Mouse (Mus musculus) frontal cortex, postnatal 14 days (tissue): Measurements from ENCODE around the gene Tbcd.

Source experiments
- DNase-seq, 2 experiments: peaks; one replicate each; pipeline ENCODE4 v3.0.0; 2022; ENCODE audit warnings: low spot score in 2 of 2

Tbcd gene

DNA sequence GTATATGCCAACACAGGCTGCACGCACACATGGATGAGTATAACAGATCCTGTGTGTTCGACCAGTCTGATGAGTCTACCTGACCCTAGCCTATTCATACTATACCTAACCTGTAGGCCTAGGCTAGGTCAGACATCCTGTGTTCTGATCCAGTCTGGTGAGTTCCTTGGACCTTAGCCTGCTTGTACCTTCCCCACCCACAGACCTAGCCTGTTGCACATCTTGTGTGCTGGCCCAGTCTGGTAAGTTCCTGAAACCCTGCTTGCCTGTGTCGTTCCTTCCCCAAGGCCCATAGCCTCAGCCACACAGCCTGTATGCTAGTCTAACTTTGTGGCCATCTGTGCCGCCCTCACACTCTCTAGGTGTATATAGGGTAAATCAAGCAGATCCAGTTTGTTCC, 112.5 kb downstream of the Tbcd start:
- no peak for DNase-seq

DNA sequence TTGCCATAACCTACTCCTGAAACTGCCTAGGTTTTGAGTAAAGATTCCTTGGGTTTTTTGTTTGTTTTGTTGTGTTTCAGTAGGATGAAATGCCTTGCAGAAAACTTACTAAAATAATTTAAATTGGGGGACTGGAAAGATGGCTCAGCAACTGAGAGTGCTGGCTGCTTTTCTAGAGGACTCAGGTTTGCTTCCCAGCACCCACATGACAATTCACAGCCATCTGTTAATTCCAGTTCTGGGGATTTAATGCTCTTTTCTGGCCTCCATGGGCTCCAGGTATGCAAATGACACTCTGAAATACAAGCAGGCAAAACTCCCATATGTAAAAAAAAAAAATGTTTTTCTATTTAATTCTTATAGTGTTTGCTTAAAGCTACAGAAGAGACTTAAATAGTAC, 130.1 kb downstream of the Tbcd start:
- no peak for DNase-seq

DNA sequence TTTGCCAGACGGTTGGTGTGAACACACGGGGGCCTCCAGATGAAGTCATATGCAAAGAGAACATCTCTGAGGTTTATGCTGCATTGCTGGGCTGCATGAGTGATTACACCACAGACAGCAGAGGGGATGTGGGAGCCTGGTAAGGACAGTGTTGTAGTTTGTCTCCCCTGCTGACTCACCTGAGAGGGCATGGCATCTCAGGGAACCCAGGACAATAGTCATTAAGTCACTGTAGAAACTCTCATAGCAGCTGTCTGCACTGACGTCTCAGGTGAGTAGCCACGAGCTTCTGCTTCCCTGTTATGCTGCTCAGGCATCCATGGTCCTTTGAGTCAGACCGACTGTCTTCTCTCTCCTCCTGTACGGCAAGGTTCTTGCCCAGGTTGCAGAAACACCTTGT, 145.5 kb downstream of the Tbcd start:
- DNase-seq = no peak

DNA sequence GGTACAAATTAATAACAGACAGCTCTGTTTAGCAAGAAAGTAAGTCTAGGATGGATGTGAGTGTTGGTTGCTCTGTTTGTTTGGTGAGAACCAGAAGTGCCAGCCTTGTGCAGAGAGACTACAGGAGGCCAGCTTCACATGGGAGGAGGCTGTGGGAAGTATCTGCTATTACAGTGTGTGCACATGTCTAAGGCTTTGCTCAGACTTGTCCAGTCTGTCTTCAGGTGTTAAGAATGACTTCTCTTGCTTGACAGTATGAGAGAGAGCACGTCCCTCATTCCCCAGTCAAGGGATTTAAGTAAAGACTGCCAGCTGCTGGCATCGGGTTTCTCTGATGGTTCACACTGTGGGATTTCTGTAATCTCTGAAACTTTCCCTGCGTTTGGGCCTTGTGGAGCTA, 149.7 kb downstream of the Tbcd start:
- no peak for DNase-seq

DNA sequence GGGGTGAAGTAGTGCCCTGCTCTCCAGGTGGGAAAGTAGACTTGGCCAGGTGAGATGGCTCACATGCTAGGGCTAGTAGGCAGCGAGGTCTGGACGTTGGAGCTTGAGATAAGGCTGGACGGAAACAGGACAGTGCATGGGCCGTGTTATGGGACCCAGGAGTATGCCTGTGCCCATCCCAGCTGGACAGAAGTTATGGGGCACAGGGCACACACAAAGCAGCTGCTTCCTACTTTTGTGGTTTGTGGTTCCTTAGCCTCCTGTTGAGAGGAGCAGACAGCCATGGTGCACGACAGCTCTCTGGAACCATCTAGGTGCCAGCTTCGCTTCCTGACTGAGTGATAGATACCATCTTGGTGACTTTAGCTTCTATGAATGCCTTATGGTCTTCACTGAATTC, 153.9 kb downstream of the Tbcd start:
- no peak for DNase-seq

DNA sequence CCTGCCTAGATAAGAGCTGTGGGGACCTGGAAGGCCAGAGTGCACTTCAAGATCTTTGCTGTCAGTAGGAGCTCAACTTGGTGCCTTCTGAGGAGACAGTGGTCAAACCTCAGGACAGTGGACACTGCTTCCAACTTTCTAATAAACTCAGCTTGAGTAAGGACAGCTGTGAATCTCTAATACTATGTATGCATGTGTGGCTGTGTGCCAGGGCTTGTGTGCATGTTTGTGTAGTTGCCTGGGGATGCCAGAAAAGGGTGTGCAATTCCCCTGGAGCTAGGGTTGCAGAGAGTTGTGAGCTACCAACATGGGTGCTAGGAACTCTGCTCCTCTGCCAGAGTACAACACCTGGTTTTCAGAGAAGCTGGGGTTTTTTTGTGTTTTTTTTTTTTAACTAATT, 159.2 kb downstream of the Tbcd start:
- DNase-seq = no peak

DNA sequence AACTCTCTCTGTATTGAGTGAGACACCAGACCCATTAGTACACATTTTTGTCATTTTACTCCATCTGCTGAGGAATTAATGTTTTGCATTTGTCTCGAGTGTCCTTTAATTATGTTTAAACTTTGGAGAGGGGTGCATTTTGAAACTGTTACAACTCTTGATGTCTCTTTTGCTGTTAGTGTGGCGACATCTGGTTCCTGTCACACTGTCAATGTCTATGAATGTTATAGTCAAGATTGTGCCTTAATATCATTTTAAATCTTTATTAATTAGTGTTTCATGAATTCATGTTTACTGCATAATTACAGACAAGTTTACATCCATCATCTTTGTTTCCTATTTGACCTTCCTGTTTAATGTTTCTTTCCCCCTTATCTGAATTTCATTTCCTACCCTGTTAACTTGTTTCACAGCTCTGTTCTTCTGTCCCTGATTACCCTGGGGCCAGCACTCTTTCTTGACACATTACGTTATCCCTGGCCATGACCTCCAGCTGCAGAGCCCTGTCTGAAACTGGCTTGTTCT, 164.3 kb downstream of the Tbcd start:
- no peak for DNase-seq

DNA sequence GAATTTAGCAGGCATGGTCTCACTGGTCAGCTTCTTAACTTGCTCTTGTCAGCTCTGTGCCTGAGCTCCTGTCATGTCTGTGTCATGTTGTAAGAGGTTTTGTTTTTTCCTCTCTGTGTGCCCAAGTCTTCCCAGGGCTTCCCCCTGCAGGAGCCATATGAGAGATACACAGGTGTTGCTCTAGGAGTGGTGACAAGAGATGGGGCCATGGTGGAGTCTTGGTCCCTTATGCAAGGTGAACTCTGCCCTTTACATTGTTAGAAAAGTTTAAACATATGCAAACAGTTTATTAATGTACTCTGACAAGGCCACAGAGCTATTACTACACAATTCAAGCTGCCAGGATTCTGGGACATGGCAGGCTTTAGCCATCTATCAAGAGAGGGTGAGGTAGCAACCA, 164.8 kb downstream of the Tbcd start:
- DNase-seq = no peak

DNA sequence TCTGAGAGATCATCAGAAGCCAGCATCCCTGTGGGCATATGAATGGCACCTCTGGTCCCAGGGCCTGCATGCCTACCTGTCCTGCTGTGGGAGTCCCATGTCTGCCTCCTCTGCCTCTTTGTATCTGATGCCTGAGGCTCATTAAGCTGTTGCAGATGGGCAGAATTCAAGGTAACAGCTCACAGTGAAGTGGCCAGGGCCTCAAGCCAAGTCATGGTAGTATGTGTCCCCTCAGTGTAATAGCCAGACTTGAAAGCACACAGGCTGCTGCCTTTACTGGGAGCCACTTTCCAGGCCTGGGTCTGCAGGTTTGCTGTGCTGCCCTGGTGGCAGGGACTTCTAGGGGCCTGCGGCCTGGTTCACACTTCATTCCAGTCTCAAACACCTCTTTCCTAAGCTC, 165.6 kb downstream of the Tbcd start:
- DNase-seq = no peak

DNA sequence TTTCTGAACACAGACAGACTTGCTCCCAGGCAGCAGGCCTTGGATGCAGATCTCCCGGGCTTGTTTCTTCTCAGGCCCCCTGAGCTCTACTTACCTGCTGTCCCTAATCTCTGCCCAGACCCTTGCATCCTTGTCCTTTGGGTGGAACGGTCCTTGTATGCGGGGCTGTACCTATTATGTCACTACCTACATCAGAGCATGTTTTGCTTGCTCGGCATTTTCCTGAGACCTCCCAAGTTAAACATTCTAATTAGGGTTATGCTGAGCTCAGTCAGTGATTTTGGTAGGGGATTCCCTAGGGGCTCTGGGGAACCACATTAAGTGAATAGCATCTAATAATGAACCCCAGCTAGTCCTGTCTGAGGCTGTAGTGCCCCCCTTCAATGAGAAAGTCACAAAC, 173.3 kb downstream of the Tbcd start:
- no peak for DNase-seq

DNA sequence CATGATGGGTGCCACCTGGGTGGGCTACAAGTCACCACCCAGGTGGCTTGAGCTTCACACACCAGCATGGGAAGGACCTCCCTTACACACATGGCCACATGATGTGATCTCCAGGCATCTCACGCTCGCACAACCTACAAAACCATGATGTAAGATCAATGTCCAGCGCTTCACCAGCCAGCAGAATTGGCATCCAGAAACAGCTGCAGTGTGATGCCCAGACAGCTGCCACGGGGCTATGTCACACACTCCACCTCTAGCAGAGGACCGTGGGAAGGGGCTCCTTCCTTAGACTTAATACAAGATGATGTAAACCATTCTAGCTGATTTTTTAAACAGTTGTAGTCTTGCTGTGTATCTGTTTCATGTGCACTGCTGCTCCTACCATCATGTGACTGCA, 175.8 kb downstream of the Tbcd start:
- DNase-seq = no peak

DNA sequence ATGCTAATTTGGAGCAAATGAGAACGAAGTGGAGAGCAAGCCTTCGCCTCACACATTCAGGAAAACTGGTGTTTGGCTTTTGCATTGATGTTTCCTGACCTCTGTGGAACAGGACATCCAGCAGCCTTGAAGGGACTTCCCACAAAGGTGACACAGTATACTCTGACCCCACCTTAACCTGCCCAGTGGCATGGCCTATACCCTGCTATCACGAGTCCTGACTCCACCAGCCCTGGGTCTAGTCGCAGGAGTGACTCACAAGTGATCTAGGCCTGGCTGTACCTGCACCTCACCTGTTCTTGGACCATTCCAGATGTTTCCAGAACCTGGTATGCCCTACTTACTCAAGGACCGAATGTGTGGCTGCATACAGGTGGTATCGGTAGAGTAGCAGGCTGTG, 177.8 kb downstream of the Tbcd start:
- DNase-seq = no peak

DNA sequence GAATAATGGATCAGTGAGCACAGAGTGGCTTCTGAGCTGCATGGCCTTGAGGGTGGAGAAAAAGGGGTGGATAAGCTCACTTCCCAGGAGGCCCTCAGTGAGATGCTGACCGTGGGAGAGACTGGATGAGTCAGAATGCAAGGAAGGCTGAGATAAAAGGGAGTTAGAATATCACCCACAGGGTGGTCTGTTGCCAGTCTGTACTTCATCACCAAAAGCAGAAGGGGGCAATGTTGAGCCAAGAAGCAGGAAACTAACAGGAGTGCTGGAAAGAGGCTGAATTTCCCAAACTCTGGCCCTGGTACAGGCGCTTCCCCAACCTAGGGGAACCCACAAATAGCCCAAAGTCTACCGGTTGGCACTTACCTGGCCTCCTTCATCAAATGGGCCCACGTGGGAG, 178.7 kb downstream of the Tbcd start:
- DNase-seq = no peak

DNA sequence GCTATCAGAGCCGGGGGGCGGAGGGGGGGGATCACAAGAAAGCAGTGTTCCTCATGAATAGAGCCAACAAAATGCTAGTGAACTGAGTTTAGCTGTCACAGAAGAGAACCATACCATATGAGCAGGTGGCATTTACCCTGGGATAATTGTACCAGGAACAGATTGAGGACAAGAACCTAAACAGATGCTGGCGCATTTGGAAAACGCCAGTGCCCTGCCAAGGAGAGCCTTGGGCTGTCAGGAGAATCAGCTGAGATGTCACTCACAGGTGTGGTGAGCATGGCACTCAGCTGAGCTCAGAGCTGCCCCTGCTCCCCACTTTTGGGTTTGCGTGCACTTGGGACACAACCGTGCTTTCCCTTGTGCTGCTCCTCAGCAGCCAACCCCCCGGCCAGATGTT, 179.7 kb downstream of the Tbcd start:
- no peak for DNase-seq

DNA sequence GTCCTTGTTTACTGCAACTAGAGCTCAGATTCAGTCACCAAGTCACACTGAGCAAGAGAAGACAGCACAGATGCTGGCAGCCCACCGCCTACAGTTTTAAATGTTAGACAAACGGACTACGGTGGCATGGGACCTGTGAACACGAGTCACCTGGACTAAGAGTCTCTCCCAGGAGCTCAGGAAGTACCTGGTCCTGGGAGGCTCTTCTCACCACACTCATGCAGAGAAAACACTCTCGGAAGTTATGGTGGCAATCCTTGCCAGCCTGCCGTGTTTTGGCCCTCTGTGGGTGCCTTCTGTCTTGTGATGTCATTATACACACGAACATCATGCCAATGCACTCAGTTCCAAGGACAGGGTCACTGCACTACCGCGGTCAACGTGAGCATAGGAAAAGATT, 184.9 kb downstream of the Tbcd start:
- no peak for DNase-seq

DNA sequence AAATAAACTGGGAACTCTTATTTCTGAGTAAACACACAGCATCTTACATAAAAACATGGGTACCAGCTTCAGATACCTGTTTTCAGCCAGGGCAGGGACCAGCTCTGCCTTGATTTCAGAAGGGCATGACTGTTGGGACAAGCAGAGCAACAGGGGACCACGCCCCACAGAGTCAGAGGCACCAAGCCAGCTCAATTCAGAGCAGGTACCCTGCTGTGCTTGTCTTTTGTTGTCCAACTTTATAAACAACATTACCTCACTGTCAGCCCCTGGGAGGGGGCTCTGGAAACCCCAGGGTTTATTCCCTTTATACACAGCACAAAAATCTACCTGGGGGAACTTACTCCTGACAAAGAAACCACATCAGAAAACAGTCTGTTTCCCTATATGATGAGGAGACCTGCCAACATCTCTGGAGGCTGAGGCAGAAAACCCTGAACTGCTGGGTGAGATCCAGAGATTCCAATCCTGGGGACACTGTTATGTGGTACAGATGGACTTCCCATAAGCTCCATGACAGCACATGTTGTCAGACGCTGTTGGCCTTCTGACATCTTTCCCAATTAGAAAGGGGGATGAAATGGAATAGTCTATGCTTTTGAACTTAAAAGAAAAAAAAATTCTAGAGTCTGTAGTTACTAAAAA, 189.9 kb downstream of the Tbcd start:
- no peak for DNase-seq

DNA sequence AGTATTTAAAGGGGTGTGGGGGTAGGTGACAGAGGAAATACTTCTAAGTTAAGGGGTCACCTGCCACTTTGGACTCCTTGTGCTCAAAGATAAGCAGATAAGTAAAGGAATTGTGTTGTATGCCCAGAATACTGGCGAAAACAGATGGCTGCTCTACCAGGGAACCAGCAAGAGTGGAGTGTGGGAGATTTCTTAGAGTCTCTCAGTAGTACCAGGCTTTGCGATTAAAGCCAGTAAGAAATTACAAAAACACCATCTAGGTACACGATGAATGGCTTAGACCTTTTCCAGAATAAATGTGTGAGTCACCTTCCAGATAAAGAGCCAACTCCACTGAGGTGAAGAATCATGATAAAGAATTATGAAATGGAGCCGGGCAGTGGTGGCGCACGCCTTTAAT, 193.6 kb downstream of the Tbcd start:
- DNase-seq = no peak

DNA sequence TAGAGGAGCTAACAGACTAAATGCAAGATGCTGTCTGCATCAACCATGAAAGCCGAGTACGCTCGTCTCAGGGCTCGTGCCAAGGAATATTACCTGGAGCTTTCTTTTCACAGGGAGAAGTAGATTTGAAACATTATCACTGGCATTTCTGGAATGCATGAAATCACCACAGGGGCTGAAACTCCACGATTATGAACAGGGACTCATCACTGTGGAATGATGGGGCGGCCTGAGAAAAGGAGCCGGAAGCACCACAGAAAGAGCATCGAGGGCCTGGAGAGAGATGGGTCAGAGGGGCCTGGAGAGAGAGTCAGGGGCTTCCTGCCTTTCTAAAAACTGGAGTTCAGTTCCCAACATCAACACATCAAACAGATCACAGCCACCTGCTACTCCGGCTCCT, 195.6 kb downstream of the Tbcd start:
- DNase-seq = no peak

DNA sequence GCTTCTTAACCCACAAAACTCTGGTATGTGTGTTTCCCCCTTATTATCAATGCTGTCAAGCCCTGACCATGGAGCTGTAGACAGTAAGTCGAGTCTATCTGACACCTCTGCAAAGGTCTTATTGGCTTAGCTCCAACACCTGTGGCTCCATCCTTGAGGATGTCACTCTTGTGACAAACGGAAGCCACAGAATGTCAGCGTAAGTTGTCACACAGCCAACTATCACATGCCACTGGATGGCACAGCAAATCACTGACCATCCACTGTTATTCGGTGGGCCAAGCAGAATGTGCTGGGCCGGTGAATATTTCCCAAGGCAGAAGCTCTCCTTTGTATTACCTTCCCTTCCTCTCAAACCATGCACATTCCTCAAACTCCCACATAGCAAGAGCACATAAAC, 196.4 kb downstream of the Tbcd start:
- no peak for DNase-seq

DNA sequence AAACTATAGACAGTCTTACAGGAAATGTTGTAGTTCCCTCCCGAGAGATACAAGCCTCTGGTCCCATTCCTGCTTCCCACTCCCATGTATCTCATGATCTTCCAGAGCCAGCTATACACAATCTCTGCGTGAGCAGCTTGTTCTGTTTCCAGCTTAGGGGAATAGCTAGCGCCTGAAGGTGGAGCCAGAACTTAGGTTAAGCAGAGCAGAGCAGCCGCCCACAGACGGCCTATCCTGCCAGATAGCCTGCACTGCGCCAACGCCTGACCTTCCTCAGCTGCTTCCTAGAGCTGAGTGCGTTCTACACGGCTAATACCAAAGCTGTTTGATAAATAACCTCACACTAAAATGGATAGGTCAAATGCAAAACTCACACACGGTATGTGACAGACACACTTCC, 198.2 kb downstream of the Tbcd start:
- DNase-seq = no peak

DNA sequence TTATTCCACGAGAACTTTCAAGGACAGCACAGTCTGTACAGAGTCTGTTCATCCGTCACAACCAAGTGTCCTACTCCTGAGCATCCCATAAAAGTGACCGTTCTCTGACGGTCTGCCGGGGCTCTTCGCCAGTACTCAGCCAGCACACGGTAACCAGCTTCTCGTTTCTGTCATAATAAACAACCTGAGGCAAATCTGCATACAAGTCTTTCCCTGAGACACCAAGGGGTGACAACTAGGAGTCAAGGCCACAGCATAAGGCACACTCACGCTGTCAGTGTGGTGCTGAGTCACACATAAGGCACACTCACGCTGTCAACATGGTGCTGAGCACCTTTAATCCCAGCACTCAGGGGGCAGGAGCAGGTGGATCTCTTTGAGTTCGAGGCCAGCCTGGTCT, 198.9 kb downstream of the Tbcd start:
- no peak for DNase-seq

DNA sequence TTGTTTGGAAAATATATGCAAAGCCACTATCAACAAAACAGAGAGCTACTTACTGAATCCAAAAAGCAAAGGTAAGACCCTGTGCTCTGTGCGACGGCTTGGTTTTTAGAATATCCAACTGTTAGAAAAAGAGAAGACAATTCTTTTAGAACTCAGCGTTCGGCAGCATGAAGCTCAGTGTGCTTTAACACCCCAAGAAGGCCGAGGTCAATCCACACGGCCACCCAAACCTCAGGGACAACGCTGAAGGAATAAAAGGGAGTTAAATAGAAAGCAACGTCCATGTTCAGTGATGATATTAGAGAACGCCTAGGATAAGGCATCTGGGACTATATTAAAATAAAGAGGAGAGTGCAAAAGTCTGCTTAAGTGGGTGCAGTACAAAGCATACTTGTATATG, 199.8 kb downstream of the Tbcd start:
- DNase-seq = no peak

DNA sequence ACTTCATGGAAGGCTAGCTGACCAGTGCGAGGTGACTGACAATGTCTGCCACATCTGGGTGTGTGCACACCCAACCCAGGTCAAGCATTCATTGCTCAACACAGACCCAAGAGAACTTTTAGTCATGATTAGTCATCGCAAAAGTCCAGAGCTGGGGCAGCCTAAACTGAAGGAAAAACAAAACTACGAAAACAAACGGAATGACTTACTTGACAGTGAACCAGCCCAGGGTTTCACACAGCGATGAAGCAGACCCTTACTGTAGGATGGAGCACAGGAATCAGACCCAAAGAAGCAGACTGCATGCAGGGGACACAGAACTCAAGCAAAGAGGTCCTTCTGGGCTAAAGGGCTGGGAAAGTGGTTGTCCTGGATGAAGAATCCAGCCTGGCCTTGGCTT, 200.2 kb downstream of the Tbcd start:
- DNase-seq = no peak

DNA sequence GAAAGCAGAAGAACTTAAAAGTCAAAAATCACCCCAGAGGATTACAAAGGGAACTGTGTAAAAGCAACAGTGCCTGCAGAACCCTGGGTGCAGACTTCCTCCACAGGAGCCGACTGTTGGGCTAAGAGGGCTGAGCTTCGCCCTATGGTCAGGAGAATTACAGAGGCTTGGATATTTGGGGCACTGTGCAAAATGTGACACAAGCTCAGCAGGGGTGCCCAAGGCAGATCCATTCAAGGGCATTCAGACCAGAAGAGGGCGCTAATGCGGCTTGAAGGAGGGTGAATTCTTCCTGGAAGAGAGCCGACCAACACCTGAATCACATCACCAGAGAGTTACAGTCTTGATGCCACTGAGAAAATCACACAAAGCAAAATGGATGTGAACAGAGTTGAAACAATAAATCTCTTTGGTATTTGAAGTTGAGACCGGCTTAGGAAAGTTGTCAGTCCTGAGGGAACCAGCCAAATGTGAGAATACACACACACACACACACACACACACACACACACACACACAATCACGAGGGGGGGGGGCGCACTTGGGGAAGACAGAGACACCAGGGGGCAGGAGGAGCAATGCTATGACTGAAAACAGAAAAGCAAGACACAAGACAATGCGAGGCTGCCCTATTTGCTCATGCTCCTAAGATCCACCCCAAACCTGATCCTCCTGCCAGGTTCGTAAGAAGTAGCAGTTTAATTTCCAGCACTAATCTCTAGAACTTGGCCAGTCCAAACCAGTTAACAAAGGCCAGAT, 201.0 kb downstream of the Tbcd start:
- peak in 1 of 2 experiments; percentile 39 for DNase-seq
